Mouse (Mus musculus) forebrain, embryonic 16.5 days (tissue): ENCODE results near the gene Oard1. TPM values are rescaled to one million over a fixed set of nuclear protein-coding genes. Genes with fewer than 3 reads are reported as not detected.

Source experiments
- ATAC-seq: fragments of 200-750 bp; cut with Nextera tagmentation; 2 replicates; pipeline ENCODE4 v1.8.0; 2017; ENCODE audit warnings: mild to moderate bottlenecking, moderate library complexity
- H3K27ac ChIP-seq: fragments of 300-500 bp; sonication (generic); 2 replicates; pipeline ENCODE4 v1.5.1; 2014; ENCODE audit warnings: low read length, control low read depth
- H3K27me3 ChIP-seq: fragments of 300-500 bp; sonication (generic); replicated peaks from 2 replicates; pipeline ENCODE4 v1.6.1; 2014; ENCODE audit warnings: low read length; ENCODE audit not compliant: control insufficient read depth, insufficient read depth
- H3K36me3 ChIP-seq: fragments of 300-500 bp; sonication (generic); 2 replicates; pipeline ENCODE4 v1.6.1; 2014; ENCODE audit not compliant: control insufficient read depth, insufficient read depth
- H3K4me1 ChIP-seq: fragments of 300-500 bp; sonication (generic); replicated peaks from 2 replicates; pipeline ENCODE4 v1.6.1; 2014; ENCODE audit warnings: low read length; ENCODE audit not compliant: control insufficient read depth, insufficient read depth
- H3K4me2 ChIP-seq: fragments of 300-500 bp; sonication (generic); 2 replicates; pipeline ENCODE4 v1.6.1; 2014; ENCODE audit warnings: mild to moderate bottlenecking, low read length, control low read depth
- H3K4me3 ChIP-seq: fragments of 300-500 bp; sonication (generic); replicated peaks from 2 replicates; pipeline ENCODE4 v1.5.1; 2014; ENCODE audit warnings: mild to moderate bottlenecking, low read length, control low read depth
- H3K9ac ChIP-seq: fragments of 300-500 bp; sonication (generic); replicated peaks from 2 replicates; pipeline ENCODE4 v1.6.1; 2014; ENCODE audit warnings: low read depth, low read length, control low read depth
- H3K9me3 ChIP-seq: fragments of 300-500 bp; sonication (generic); 2 replicates; pipeline ENCODE4 v1.6.1; 2016; ENCODE audit warnings: low read length; ENCODE audit not compliant: control insufficient read depth
- WGBS: fragments of 180-500 bp; shearing (Covaris S2); extraction: QIAGEN DNeasy Blood & Tissue Kit; methylation state at CpG from one replicate; pipeline ENCODE4 v1.1.7; 2014; 5-methylcytosine and 5-hydroxymethylcytosine counted together
- polyA plus RNA-seq: library from polyadenylated mRNA; unstranded; fragments of >200 nt; fragmentation: Nextera tagmentation; extraction: Ambion mirVana; gene quantifications from 2 replicates; pipeline ENCODE4 v1.2.1, GENCODE M21; 2015

Oard1 gene
- polyA plus RNA-seq, 1 experiment from 2014 or later = 49.1 TPM

- no peaks in the 10 kb centered on the region for H3K36me3 ChIP-seq
- H3K4me2 ChIP-seq = no peak overlapping the region
- no peaks in the 10 kb centered on the region for H3K9me3 ChIP-seq
- no peak overlapping the region for H3K4me3 ChIP-seq
- no peak for ATAC-seq
- H3K9ac ChIP-seq = no peak overlapping the region
- WGBS = 96% methylated on average over 13 of the region's 13 CpGs
- no peak overlapping the region for H3K27ac ChIP-seq
- peaks cover 2% of the 10 kb centered on the region; the same call in 1 of the 2 replicates for H3K4me1 ChIP-seq
- no peaks in the 10 kb centered on the region for H3K27me3 ChIP-seq
Observed at GRCm38 (mm10) chr17:48462096-48462495, 52.3 kb downstream of the Oard1 start.

DNA sequence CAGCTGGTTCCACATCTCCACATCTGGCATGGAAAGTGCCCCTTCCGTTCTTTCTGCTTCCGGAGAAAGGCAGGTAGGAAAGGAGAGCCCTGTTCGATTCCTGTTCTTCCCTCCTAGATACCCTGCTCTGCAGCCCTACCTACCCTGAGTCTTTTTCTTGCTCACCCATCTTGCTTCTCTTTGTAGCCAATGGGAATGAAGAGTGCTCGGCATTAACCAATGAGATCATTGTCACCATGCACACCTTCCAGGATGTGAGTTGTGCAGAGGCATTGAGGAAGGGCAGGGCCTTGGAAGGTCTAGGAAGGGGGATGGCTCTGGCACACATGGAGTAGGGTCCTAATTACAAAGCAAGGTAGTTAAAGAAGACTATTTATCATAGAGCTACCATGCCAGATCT is 53.6 kb downstream of the Oard1 start:
- H3K9ac ChIP-seq = no peak overlapping the region
- peaks cover 2% of the 10 kb centered on the region; the same call in 1 of the 2 replicates for H3K4me1 ChIP-seq
- H3K4me2 ChIP-seq = no peak overlapping the region
- H3K27ac ChIP-seq = no peak overlapping the region
- ATAC-seq = no peak
- no peak overlapping the region for H3K4me3 ChIP-seq
- H3K36me3 ChIP-seq = no peaks in the 10 kb centered on the region
- no peaks in the 10 kb centered on the region for H3K27me3 ChIP-seq
- no peaks in the 10 kb centered on the region for H3K9me3 ChIP-seq
- WGBS = 96% methylated on average over 4 of the region's 4 CpGs

Other genes starting within 250 kb of the Oard1 start
- not detected in 2 replicates for gene A530064D06Rik, start 242.7 kb upstream of the Oard1 start, polyA plus RNA-seq
- not detected in 2 replicates for gene Trem1, start 177.2 kb upstream of the Oard1 start, polyA plus RNA-seq
- not detected in 2 replicates for gene Trem3, start 162.2 kb upstream of the Oard1 start, polyA plus RNA-seq
- not detected in 2 replicates for gene Treml4, start 145.7 kb upstream of the Oard1 start, polyA plus RNA-seq
- 0.10 TPM in 1 of 2 replicates, not detected in the other for gene Treml2, start 110.5 kb upstream of the Oard1 start, polyA plus RNA-seq
- gene B430306N03Rik, start 93.9 kb upstream of the Oard1 start, polyA plus RNA-seq = not detected in 2 replicates
- gene Trem2, start 63.6 kb upstream of the Oard1 start, polyA plus RNA-seq = 2.9 and 3.4 TPM in 2 replicates
- 0.18 and 0.51 TPM in 2 replicates for gene Treml1, start 50.1 kb upstream of the Oard1 start, polyA plus RNA-seq
- 19.7 and 21.8 TPM in 2 replicates for gene Nfya, start 108 bp upstream of the Oard1 start, polyA plus RNA-seq
- 0.29 and 0.43 TPM in 2 replicates for gene Apobec2, start 22.9 kb downstream of the Oard1 start, polyA plus RNA-seq
- 2.0 and 2.5 TPM in 2 replicates for gene Tspo2, start 41.5 kb downstream of the Oard1 start, polyA plus RNA-seq
- gene Unc5cl, start 44.9 kb downstream of the Oard1 start, polyA plus RNA-seq = 0.19 TPM in 1 of 2 replicates, not detected in the other